ENCODE assay signal across 10 mouse cellular contexts in genomic region chr1:38124261-38124660, GRCm38 (mm10).
"Had no signal": no experiment of that assay in that cellular context is flagged by ENCODE, and none has a peak within 500 bp of the region (broad histone marks: within the 10 kb centered on the region; RNA-seq: fewer than 3 reads in every experiment).

No protein-coding gene starts in this region.

- H3K9ac ChIP-seq: limb, embryonic 15.5 days; midbrain, embryonic 13.5 days; neural tube, embryonic 12.5 days had no signal

- H3K4me3 ChIP-seq: left cerebral cortex, adult 2 months; limb, embryonic 15.5 days; midbrain, embryonic 13.5 days; neural tube, embryonic 12.5 days had no signal

- H3K36me3 ChIP-seq: limb, embryonic 15.5 days; midbrain, embryonic 13.5 days; neural tube, embryonic 12.5 days had no signal

- H3K9me3 ChIP-seq: limb, embryonic 15.5 days; midbrain, embryonic 13.5 days; neural tube, embryonic 12.5 days had no signal

- H3K27ac ChIP-seq: left cerebral cortex, adult 2 months; limb, embryonic 15.5 days; midbrain, embryonic 13.5 days; neural tube, embryonic 12.5 days had no signal

- DNase-seq: kidney, adult 11 months; kidney, postnatal 14 days; right cerebral cortex, postnatal 4 days; spleen, adult 18-20 months; thymus, adult 18-20 months; thymus, postnatal 14 days had no signal

- H3K27me3 ChIP-seq: limb, embryonic 15.5 days; midbrain, embryonic 13.5 days; neural tube, embryonic 12.5 days had no signal

- ATAC-seq: midbrain, embryonic 13.5 days had no signal

- H3K4me2 ChIP-seq: limb, embryonic 15.5 days; midbrain, embryonic 13.5 days; neural tube, embryonic 12.5 days had no signal
